Mouse (Mus musculus): ENCODE data around the gene Ovol2. TPM values are rescaled to one million over a fixed set of nuclear protein-coding genes. Genes with fewer than 3 reads are reported as not detected.

The Ovol2 gene
- total RNA-seq, 1 experiment, result 1.8 TPM

- peak overlapping the region in 1 of 2 experiments; percentile 36; a peak in 2 of 4 replicates for H3K4me3 ChIP-seq (ENCODE audit: insufficient read depth in 1 of 2, low read depth in 1 of 2, low read length in 2 of 2, poor library complexity in 1 of 2, severe bottlenecking in 1 of 2)
- no peak overlapping the region for H3K27ac ChIP-seq (ENCODE audit: insufficient read depth, low read depth, low read length, poor library complexity, severe bottlenecking)
- peaks cover 0 to 6% of the 10 kb centered on the region in 2 experiments; a peak in 2 of 4 replicates for H3K4me1 ChIP-seq (ENCODE audit: control insufficient read depth in 2 of 2, insufficient read depth in 2 of 2, low read length in 2 of 2, poor library complexity in 1 of 2)
- in situ Hi-C loops (cut with MboI; ENCODE audit: low sequenced_read_pairs in 2 of 2, unreplicated experiment in 2 of 2), result no loop called here
- H3K9ac ChIP-seq (ENCODE audit: insufficient read depth, low read depth, low read length, poor library complexity, severe bottlenecking), result peak overlapping the region; percentile 55; the same call in 1 of the 2 replicates
- peaks cover 35% of the 10 kb centered on the region for H3K36me3 ChIP-seq (ENCODE audit: control insufficient read depth, insufficient read depth, low read length, poor library complexity, severe bottlenecking)
- H3K9me3 ChIP-seq (ENCODE audit: control insufficient read depth, insufficient read depth, low read depth, low read length), result no peaks in the 10 kb centered on the region
- TF ChIP-seq MAFK (IDR thresholded peaks at IDR 0.05; ENCODE audit: insufficient read depth, low read depth, low read length) (peak; percentile 83), ZC3H11A (IDR thresholded peaks at IDR 0.05; ENCODE audit: borderline replicate concordance, low read depth, low read length) (no peak), CHD2 (IDR thresholded peaks at IDR 0.05; ENCODE audit: low read depth, low read length) (no peak), HCFC1 (IDR thresholded peaks at IDR 0.05; ENCODE audit: borderline replicate concordance, insufficient read depth, low read length) (no peak), ZNF384 (IDR thresholded peaks at IDR 0.05; ENCODE audit: low read depth, low read length) (no peak)
- DNase-seq (ENCODE audit: low read depth, low spot score), result no peak
Measured at GRCm38 (mm10) chr2:144265120-144265488, 66.8 kb downstream of the Ovol2 start.

- Histone ChIP-seq H3K4me1 (ENCODE audit: control insufficient read depth in 2 of 2, insufficient read depth in 2 of 2, low read length in 2 of 2, poor library complexity in 1 of 2) (peaks cover 0 to 6% of the 10 kb centered on the region in 2 experiments; a peak in 2 of 4 replicates), H3K36me3 (ENCODE audit: control insufficient read depth, insufficient read depth, low read length, poor library complexity, severe bottlenecking) (peaks cover 36% of the 10 kb centered on the region), H3K9me3 (ENCODE audit: control insufficient read depth, insufficient read depth, low read depth, low read length) (no peaks in the 10 kb centered on the region), H3K27ac (ENCODE audit: insufficient read depth, low read depth, low read length, poor library complexity, severe bottlenecking) (no peak overlapping the region), H3K4me3 (ENCODE audit: insufficient read depth in 1 of 2, low read depth in 1 of 2, low read length in 2 of 2, poor library complexity in 1 of 2, severe bottlenecking in 1 of 2) (peak overlapping the region; percentile 2 to 36; a peak in 3 of 4 replicates), H3K9ac (ENCODE audit: insufficient read depth, low read depth, low read length, poor library complexity, severe bottlenecking) (peak overlapping the region; percentile 55; the same call in 1 of the 2 replicates)
- in situ Hi-C loops (cut with MboI; ENCODE audit: low sequenced_read_pairs in 2 of 2, unreplicated experiment in 2 of 2), result no loop called here
- no peak for DNase-seq (ENCODE audit: low read depth, low spot score)
- no peak for TF ChIP-seq ZC3H11A (IDR thresholded peaks at IDR 0.05; ENCODE audit: borderline replicate concordance, low read depth, low read length)
- no peak for TF ChIP-seq ZNF384 (IDR thresholded peaks at IDR 0.05; ENCODE audit: low read depth, low read length)
- TF ChIP-seq CHD2 (IDR thresholded peaks at IDR 0.05; ENCODE audit: low read depth, low read length), result no peak
- TF ChIP-seq MAFK (IDR thresholded peaks at IDR 0.05; ENCODE audit: insufficient read depth, low read depth, low read length), result no peak
- no peak for TF ChIP-seq HCFC1 (IDR thresholded peaks at IDR 0.05; ENCODE audit: borderline replicate concordance, insufficient read depth, low read length)
Measured at GRCm38 (mm10) chr2:144264398-144265119, 67.4 kb downstream of the Ovol2 start.

GRCm38 (mm10) chr2:144262837-144263236 is 69.1 kb downstream of the Ovol2 start:
- Histone ChIP-seq H3K4me3 (ENCODE audit: insufficient read depth in 1 of 2, low read depth in 1 of 2, low read length in 2 of 2, poor library complexity in 1 of 2, severe bottlenecking in 1 of 2) (peak overlapping the region in 1 of 2 experiments; percentile 7; a peak in 1 of 4 replicates), H3K9me3 (ENCODE audit: control insufficient read depth, insufficient read depth, low read depth, low read length) (no peaks in the 10 kb centered on the region), H3K27ac (ENCODE audit: insufficient read depth, low read depth, low read length, poor library complexity, severe bottlenecking) (no peak overlapping the region), H3K9ac (ENCODE audit: insufficient read depth, low read depth, low read length, poor library complexity, severe bottlenecking) (no peak overlapping the region; the same call in 1 of the 2 replicates), H3K4me1 (ENCODE audit: control insufficient read depth in 2 of 2, insufficient read depth in 2 of 2, low read length in 2 of 2, poor library complexity in 1 of 2) (peaks cover 0 to 6% of the 10 kb centered on the region in 2 experiments; a peak in 2 of 4 replicates), H3K36me3 (ENCODE audit: control insufficient read depth, insufficient read depth, low read length, poor library complexity, severe bottlenecking) (peaks cover 42% of the 10 kb centered on the region)
- DNase-seq (ENCODE audit: low read depth, low spot score), result no peak
- in situ Hi-C loops (cut with MboI; ENCODE audit: low sequenced_read_pairs in 2 of 2, unreplicated experiment in 2 of 2), result no loop called here
- TF ChIP-seq HCFC1 (IDR thresholded peaks at IDR 0.05; ENCODE audit: borderline replicate concordance, insufficient read depth, low read length) (no peak), MAFK (IDR thresholded peaks at IDR 0.05; ENCODE audit: insufficient read depth, low read depth, low read length) (peak; percentile 69)

Other genes starting within 250 kb of the Ovol2 start
- 19.5 and 22.4 TPM in 2 replicates for gene Mgme1, start 61.5 kb downstream of the Ovol2 start, total RNA-seq (2012; rRNA removed)
- gene Snx5, start 61.2 kb downstream of the Ovol2 start, total RNA-seq (2012; rRNA removed), result 184 and 236 TPM in 2 replicates
- 37.7 and 43.9 TPM in 2 replicates for gene Kat14, start 36.8 kb upstream of the Ovol2 start, total RNA-seq (2012; rRNA removed)
- not detected in 2 replicates for gene Pet117, start 36.9 kb upstream of the Ovol2 start, total RNA-seq (2012; rRNA removed)
- gene Dzank1, start 195.3 kb upstream of the Ovol2 start, total RNA-seq (2012; rRNA removed), result 0.53 and 1.0 TPM in 2 replicates
- 36.5 and 48.4 TPM in 2 replicates for gene Polr3f, start 195.6 kb upstream of the Ovol2 start, total RNA-seq (2012; rRNA removed)
- 6.8 and 7.9 TPM in 2 replicates for gene Rbbp9, start 218.7 kb upstream of the Ovol2 start, total RNA-seq (2012; rRNA removed)
- gene Sec23b, start 224.1 kb upstream of the Ovol2 start, total RNA-seq (2012; rRNA removed), result 78.5 and 95.8 TPM in 2 replicates

All from ES-E14 (cell line).